Mouse (Mus musculus): ENCODE results near the gene Hikeshi. TPM values are rescaled to one million over a fixed set of nuclear protein-coding genes. Genes with fewer than 3 reads are reported as not detected.
A peak's percentile ranks its signal among the peaks of the same experiment; 100 is the strongest.

The Hikeshi gene
- 121 and 134 TPM in 2 replicates for polyA plus RNA-seq (2015; fragmentation: Nextera tagmentation; extraction: Ambion mirVana)

DNA sequence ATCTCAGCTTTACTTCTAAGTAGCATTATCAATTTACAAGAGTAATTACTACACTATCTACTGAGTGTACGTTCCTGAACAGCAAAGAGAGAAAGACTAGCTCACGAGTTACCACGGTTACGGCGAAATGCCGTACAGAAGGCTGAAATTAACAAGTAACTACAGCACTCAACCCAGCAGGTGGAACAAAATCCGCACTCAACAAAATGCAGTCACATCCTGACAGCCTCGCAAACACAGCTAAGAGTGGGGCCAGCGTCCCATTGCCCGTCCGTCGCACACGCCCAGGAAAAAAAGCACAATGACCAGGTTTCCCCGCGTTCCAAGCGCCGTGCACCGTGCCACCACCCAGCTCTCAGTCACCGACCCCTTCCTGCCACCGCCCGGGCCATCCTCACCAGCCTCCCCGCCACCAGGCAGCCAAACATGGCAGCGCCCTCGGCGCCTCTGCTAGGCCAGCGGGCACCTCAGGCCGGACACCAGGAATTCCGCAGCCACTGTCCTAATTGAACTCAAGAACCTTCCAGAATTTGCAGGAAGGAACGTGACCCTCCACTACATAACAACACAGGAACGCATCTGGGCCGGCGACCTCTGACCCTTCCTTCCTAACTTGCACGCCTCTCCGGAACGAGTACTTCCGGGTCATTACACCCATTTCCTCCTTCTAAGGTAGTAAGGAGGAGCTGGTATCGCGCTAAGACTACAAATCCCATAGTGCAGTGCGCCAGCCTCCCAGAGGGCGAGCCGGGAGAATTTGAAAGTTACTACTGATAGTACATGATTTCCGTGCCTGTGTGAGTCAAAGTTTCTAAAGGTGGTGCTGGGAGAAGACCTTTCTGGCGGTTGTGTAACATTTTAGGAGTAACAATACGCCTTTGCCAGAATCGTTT, at the start of gene Hikeshi:
Gene Hikeshi, minus strand, starts transcription at position 634 of the 893 bp plus-strand sequence.
- Histone ChIP-seq H3K36me3 (no peaks in the 10 kb centered on the region), H3K27me3 (no peaks in the 10 kb centered on the region), H3K4me1 (replicated peaks) (peaks cover 9% of the 10 kb centered on the region), H3K9me3 (no peaks in the 10 kb centered on the region), H3K9ac (peak within 1 kb of the TSS; percentile 62), H3K4me2 (peak within 1 kb of the TSS; percentile 62), H3K27ac (replicated peaks) (peak within 1 kb of the TSS; percentile 80), H3K4me3 (peak within 1 kb of the TSS; percentile 65)
- WGBS, result under 1% methylated on average over 45 of the region's 45 CpGs
- peak; percentile 99 for ATAC-seq (ENCODE audit: low FRiP score, low read depth)

DNA sequence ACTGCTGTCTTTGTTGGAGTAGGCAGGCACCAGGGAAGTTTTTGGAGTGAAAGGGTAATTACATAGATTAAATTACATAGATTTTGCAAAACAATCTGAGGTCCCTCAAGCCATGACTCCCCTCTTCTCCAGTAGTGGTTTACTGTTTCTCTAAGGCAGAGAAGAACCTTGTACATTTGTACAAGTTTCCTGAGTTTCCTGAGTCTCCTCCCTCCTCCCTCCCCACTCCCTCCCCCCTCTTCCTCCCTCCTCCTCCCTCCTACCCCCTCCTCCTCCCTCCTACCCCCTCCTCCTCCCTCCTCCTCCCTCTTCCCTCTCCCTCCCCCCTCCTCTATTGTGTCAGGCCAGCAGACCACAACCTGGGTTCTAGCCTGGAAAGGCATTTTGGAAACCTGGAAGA, 43.4 kb upstream of the Hikeshi start:
- Histone ChIP-seq H3K4me1 (replicated peaks) (peaks cover 12% of the 10 kb centered on the region), H3K27me3 (no peaks in the 10 kb centered on the region), H3K27ac (replicated peaks) (no peak overlapping the region), H3K36me3 (no peaks in the 10 kb centered on the region), H3K4me2 (no peak overlapping the region), H3K9ac (no peak overlapping the region), H3K4me3 (no peak overlapping the region), H3K9me3 (no peaks in the 10 kb centered on the region)
- ATAC-seq (ENCODE audit: low FRiP score, low read depth), result no peak

DNA sequence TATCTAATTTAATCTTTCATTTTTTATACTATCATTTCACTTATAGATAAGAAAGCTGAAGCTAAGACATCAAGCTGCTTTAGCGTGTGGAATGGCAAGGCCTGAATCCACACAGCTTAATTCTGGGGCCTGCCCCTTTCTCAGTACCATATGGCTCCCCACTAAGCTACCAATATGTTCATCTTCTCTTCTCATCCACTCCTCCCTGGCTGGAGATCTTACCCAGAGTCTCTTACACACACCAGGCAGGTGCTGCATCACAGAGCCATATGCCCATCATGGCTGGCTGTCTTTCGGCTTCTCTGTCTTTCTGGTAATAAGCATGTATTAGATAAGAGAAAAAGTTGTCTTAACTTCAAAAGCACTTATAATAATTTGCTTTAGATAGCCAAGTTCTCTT, 42.4 kb upstream of the Hikeshi start:
- no peak overlapping the region for H3K9ac ChIP-seq
- H3K9me3 ChIP-seq, result no peaks in the 10 kb centered on the region
- peaks cover 20% of the 10 kb centered on the region for H3K4me1 ChIP-seq (replicated peaks)
- no peak overlapping the region for H3K4me3 ChIP-seq
- H3K36me3 ChIP-seq, result no peaks in the 10 kb centered on the region
- no peaks in the 10 kb centered on the region for H3K27me3 ChIP-seq
- no peak overlapping the region for H3K27ac ChIP-seq (replicated peaks)
- 87% methylated on average over 2 of the region's 2 CpGs for WGBS
- ATAC-seq (ENCODE audit: low FRiP score, low read depth), result no peak
- H3K4me2 ChIP-seq, result no peak overlapping the region

DNA sequence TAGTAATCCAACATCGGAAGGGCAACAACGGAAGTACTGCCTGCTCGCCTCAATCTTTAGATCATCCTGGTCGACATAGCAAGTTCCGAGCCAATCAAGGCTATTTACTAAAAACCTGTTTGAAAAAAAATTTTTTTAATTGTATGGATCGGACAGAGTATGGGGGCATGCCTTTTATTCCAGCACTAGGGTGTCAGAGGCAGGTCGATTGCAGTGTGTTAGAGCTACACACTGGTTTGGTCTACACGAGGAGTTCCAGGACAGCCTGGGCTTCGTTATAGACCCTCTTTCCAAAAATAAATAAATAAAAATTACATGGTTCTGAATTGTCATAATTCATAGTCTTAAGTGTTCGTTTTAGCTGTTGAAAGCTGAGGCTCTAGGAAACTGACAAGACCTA, 40.6 kb upstream of the Hikeshi start:
- Histone ChIP-seq H3K4me1 (replicated peaks) (peaks cover 21% of the 10 kb centered on the region), H3K9ac (peak overlapping the region; percentile 84), H3K9me3 (no peaks in the 10 kb centered on the region), H3K27ac (replicated peaks) (peak overlapping the region; percentile 100), H3K4me3 (peak overlapping the region; percentile 94), H3K36me3 (no peaks in the 10 kb centered on the region), H3K4me2 (peak overlapping the region; percentile 93), H3K27me3 (no peaks in the 10 kb centered on the region)
- 13% methylated on average over 10 of the region's 10 CpGs for WGBS
- peak; percentile 38; the same call in 1 of the 2 replicates for ATAC-seq (ENCODE audit: low FRiP score, low read depth)

DNA sequence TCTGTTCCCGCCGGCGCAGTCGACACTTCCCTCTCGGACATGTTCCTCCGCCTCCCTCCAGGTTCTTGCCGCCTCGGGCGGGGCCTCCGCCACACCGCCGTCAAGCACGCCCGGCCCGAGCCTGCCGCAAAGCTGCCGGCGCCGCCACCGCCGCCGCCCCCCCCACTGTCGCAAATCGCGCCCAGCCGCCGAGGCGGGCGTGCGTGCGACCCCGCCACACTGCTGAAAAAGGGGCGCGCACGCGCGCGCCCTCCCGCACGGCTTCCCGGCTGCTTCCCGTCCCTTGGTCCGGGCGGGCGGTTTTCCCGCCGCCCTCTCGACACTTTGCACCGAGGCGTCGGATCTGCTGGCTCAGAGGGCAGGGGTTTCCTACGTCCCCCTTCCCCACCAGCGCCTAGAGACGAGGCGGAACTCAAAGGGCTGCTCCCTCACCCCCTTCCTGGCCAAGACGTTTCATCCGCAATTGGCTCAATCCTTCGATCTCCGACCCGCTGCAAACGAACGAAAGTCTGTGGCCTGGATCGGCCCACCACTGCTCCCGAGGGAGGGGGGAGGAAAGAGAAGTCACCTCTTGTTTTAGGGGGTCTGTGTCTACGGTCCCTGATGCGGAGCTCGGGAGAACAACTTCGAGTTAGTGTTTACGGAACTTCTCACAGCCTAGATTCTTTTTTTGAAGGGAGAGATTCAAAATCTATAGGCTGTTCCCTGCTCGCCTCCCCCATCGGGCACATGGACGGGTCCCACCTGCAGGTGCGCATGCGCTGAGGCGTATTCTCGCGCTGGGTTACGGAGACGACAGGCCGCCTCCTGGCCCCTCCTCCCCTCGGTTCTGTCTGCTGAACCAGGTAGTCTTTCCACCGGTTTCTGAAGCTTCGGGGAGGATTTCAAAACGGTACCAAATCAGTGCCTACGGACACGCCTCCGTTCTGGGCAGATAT, 39.8 kb upstream of the Hikeshi start, which contains the start of gene Eed:
Gene Eed, minus strand, starts transcription at position 499 of the 938 bp plus-strand sequence.
- Histone ChIP-seq H3K9ac (peak within 1 kb of the TSS; percentile 84), H3K4me3 (peak within 1 kb of the TSS; percentile 94), H3K27me3 (no peaks in the 10 kb centered on the region), H3K27ac (replicated peaks) (peak within 1 kb of the TSS; percentile 100), H3K4me1 (replicated peaks) (peaks cover 21% of the 10 kb centered on the region), H3K36me3 (peaks cover 5% of the 10 kb centered on the region), H3K9me3 (no peaks in the 10 kb centered on the region), H3K4me2 (peak within 1 kb of the TSS; percentile 93)
- peak; percentile 93 for ATAC-seq (ENCODE audit: low FRiP score, low read depth)
- under 1% methylated on average over 87 of the region's 87 CpGs for WGBS

DNA sequence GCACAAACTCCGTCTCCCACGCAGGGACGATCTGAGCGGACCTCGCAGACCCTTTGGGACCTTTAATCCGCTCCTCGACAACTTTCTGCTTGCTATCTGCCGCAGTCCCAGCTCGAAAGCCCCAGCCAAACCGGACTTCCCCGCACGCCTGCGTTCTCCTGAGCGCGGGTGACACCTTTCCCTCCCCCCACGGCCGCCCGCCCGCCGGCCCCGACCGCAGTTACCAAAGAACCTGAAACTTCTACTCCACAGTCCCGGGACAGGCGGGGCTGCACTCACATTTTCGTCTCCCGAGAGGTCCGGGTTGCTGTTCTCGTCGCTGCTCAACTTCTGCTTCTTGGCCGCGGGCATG, 39.1 kb upstream of the Hikeshi start:
- no peak for ATAC-seq (ENCODE audit: low FRiP score, low read depth)
- H3K9me3 ChIP-seq, result no peaks in the 10 kb centered on the region
- H3K4me2 ChIP-seq, result peak overlapping the region; percentile 93
- H3K27me3 ChIP-seq, result no peaks in the 10 kb centered on the region
- peaks cover 21% of the 10 kb centered on the region for H3K4me1 ChIP-seq (replicated peaks)
- peak overlapping the region; percentile 100 for H3K27ac ChIP-seq (replicated peaks)
- H3K4me3 ChIP-seq, result peak overlapping the region; percentile 94
- peak overlapping the region; percentile 84 for H3K9ac ChIP-seq
- under 1% methylated on average over 31 of the region's 31 CpGs for WGBS
- peaks cover 11% of the 10 kb centered on the region for H3K36me3 ChIP-seq

DNA sequence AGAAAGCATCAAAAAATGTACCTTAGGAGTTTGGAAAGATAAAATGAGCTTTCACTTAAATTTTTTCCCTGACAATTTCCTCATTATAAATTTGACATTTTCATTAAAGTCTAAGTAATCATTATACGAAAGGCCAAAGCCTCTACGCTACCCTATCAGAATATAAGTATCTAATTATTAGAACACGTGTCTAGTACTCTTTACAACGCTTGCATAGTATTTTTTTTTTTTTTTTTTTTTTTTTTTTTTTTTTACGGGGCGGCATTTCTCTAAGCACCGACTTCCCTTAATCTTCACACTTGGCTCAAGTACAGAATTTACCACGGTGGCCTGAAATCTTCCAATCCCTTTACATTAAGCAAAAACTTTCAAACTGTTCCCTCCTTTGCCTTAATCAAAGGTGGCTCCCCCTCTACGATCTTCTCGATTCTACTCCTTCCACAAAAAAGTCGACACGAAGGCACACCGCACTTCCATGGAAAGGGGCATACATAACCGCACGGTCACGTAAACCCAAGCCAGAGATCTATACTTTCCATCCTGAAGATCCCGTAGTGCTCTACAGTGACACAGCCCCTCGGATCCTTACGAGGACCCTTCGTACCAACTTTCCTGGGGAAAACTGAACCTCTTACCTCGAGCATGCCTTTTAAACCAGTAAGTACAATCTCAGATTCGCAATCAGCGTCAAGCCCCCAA, 38.6 kb upstream of the Hikeshi start:
- Histone ChIP-seq H3K36me3 (peaks cover 13% of the 10 kb centered on the region), H3K4me1 (replicated peaks) (peaks cover 21% of the 10 kb centered on the region), H3K27ac (replicated peaks) (peak overlapping the region; percentile 100), H3K4me2 (peak overlapping the region; percentile 93), H3K9me3 (no peaks in the 10 kb centered on the region), H3K4me3 (peak overlapping the region; percentile 94), H3K9ac (peak overlapping the region; percentile 84), H3K27me3 (no peaks in the 10 kb centered on the region)
- ATAC-seq (ENCODE audit: low FRiP score, low read depth), result no peak
- WGBS, result 4% methylated on average over 23 of the region's 23 CpGs

DNA sequence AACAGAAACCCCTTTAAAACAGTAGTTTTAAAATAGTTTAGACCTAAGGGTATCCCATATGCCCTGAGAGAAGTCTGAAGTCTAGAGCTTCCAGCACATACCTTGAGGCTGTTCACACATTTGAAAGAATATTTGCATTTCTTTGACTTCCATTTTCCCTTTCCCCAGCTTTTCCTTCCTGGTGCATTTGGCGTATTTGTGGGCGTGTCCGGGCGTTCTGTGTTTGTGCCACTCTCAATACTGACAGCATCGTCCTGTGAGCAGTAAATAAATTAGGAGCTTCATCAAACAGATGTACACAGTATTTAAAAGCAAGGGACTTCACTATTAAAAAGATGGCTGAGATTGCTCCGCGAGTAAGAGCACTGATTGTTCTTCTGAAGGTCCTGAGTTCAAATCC, 35.8 kb upstream of the Hikeshi start:
- Histone ChIP-seq H3K9me3 (no peaks in the 10 kb centered on the region), H3K27me3 (no peaks in the 10 kb centered on the region), H3K36me3 (peaks cover 22% of the 10 kb centered on the region), H3K27ac (replicated peaks) (no peak overlapping the region), H3K4me1 (replicated peaks) (peaks cover 17% of the 10 kb centered on the region), H3K4me2 (no peak overlapping the region), H3K9ac (no peak overlapping the region), H3K4me3 (no peak overlapping the region)
- ATAC-seq (ENCODE audit: low FRiP score, low read depth), result no peak
- 96% methylated on average over 7 of the region's 7 CpGs for WGBS

DNA sequence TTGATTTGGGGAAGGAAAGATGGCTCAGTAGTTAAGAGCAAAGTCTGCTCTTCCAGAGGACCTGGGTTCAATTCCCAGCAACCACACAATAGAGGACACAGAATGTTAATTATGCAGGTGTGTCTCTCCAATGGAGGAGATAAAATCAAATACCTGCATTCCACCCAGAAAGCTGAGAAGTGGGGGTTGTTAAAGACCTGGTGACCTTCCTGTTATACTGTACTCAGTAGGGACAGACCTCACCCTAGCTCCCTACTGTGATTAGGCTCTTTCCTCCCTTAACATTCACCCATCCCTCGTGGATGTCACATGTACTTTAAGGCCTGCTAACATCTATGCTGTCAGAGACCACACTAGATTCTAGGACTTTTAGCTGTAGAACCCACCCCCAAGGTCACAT, 34.6 kb upstream of the Hikeshi start:
- Histone ChIP-seq H3K4me2 (no peak overlapping the region), H3K4me3 (no peak overlapping the region), H3K9me3 (no peaks in the 10 kb centered on the region), H3K4me1 (replicated peaks) (peaks cover 14% of the 10 kb centered on the region), H3K27ac (replicated peaks) (no peak overlapping the region), H3K36me3 (peaks cover 22% of the 10 kb centered on the region), H3K9ac (no peak overlapping the region), H3K27me3 (no peaks in the 10 kb centered on the region)
- WGBS, result 100% methylated on average over 1 of the region's 1 CpGs
- ATAC-seq (ENCODE audit: low FRiP score, low read depth), result no peak

DNA sequence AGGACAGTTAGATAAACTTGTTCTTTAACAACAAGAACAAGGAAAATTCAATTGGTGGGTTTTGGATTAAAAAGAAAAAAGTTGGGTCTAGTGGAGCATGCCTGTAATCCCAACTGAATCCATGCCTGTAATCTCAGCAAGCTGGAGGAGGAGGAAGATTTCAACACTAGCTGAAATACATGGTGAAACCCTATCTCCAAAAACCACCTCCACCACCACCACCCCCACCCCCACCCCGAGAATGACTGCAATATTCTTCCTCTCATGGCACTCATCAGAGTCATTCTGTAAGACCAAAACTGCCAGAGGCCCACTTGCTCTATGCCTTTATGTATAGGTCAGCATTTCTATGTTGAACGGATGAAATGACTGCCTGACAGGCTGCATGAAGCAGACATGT, 26.2 kb upstream of the Hikeshi start:
- WGBS, result 93% methylated on average over 2 of the region's 2 CpGs
- no peaks in the 10 kb centered on the region for H3K4me1 ChIP-seq (replicated peaks)
- H3K4me3 ChIP-seq, result no peak overlapping the region
- no peak for ATAC-seq (ENCODE audit: low FRiP score, low read depth)
- H3K4me2 ChIP-seq, result no peak overlapping the region
- no peaks in the 10 kb centered on the region for H3K9me3 ChIP-seq
- H3K36me3 ChIP-seq, result peaks cover 24% of the 10 kb centered on the region
- no peak overlapping the region for H3K9ac ChIP-seq
- H3K27me3 ChIP-seq, result no peaks in the 10 kb centered on the region
- no peak overlapping the region for H3K27ac ChIP-seq (replicated peaks)

DNA sequence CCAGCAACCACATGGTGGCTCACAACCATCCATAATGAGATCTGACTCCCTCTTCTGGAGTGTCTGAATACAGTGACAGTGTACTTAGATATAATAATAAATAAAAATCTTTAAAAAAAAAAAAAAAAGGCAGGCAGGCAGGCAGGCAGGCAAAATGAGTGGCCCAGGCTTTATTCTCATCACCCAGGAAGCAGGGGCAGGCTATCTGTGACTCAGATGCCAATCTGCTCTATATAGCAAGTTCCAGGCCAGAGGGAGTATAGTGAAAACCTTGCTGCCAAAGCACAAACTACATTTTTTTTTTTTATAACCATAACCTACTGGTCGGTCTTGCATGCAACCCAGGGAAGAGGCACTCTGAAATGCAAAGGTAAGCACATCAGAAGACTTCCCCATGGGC, 25.8 kb upstream of the Hikeshi start:
- Histone ChIP-seq H3K9ac (no peak overlapping the region), H3K4me2 (no peak overlapping the region), H3K27ac (replicated peaks) (no peak overlapping the region), H3K9me3 (no peaks in the 10 kb centered on the region), H3K36me3 (peaks cover 24% of the 10 kb centered on the region), H3K4me1 (replicated peaks) (no peaks in the 10 kb centered on the region), H3K27me3 (no peaks in the 10 kb centered on the region), H3K4me3 (no peak overlapping the region)
- ATAC-seq (ENCODE audit: low FRiP score, low read depth), result no peak
- 100% methylated on average over 1 of the region's 1 CpGs for WGBS
